Mouse (Mus musculus) lung, postnatal 0 days (tissue): ENCODE measurements around the gene Ugt1a8. TPM values are rescaled to one million over a fixed set of nuclear protein-coding genes. Genes with fewer than 3 reads are reported as not detected.
"Not testable (repeated sequence)": the region's sequence is repeated elsewhere in the genome, so short reads cannot be mapped to it uniquely, and the experiment has no call there.

Experiments
- ATAC-seq: fragments of 200-750 bp; cut with Nextera tagmentation; 2 replicates; pipeline ENCODE4 v1.8.0; 2017; ENCODE audit warnings: moderate library complexity
- DNase-seq: peaks from one replicate; pipeline ENCODE4 v3.0.0-alpha.2; 2016; ENCODE audit warnings: low spot score
- H3K27ac ChIP-seq: fragments of 300-500 bp; sonication (generic); 2 replicates; pipeline ENCODE4 v1.5.1; 2014; ENCODE audit warnings: antibody characterized with exemption, mild to moderate bottlenecking, low read length, mixed read lengths
- H3K27me3 ChIP-seq: fragments of 300-500 bp; sonication (generic); replicated peaks from 2 replicates; pipeline ENCODE4 v1.6.1; 2014; ENCODE audit warnings: low read length, mixed read lengths; ENCODE audit not compliant: insufficient read depth
- H3K36me3 ChIP-seq: fragments of 300-500 bp; sonication (generic); 2 replicates; pipeline ENCODE4 v1.6.1; 2014; ENCODE audit warnings: low read length, mixed read lengths; ENCODE audit not compliant: insufficient read depth
- H3K4me1 ChIP-seq: fragments of 300-500 bp; sonication (generic); 2 replicates; pipeline ENCODE4 v1.6.1; 2014; ENCODE audit warnings: antibody characterized with exemption, low read depth, low read length, mixed read lengths; ENCODE audit not compliant: insufficient read depth
- H3K4me2 ChIP-seq: fragments of 300-500 bp; sonication (generic); replicated peaks from 2 replicates; pipeline ENCODE4 v1.6.1; 2014; ENCODE audit warnings: low read depth, mild to moderate bottlenecking, low read length, moderate library complexity, mixed read lengths
- H3K4me3 ChIP-seq: fragments of 300-500 bp; sonication (generic); 2 replicates; pipeline ENCODE4 v1.5.1; 2014; ENCODE audit warnings: low read depth, low read length
- H3K9ac ChIP-seq: fragments of 300-500 bp; sonication (generic); replicated peaks from 2 replicates; pipeline ENCODE4 v1.6.1; 2014; ENCODE audit warnings: low read depth, mild to moderate bottlenecking
- H3K9me3 ChIP-seq: fragments of 300-500 bp; sonication (generic); 2 replicates; pipeline ENCODE4 v1.6.1; 2016; ENCODE audit warnings: low read length, mixed read lengths
- CTCF ChIP-seq: IDR thresholded peaks from 2 replicates; pipeline ENCODE4 v1.5.1; 2016; ENCODE audit warnings: antibody characterized with exemption, mild to moderate bottlenecking
- EP300 ChIP-seq: IDR thresholded peaks from 2 replicates; pipeline ENCODE4 v1.6.1; 2016; ENCODE audit warnings: antibody characterized with exemption, mild to moderate bottlenecking, control low read depth
- WGBS: fragments of 180-500 bp; shearing (Covaris S2); extraction: QIAGEN DNeasy Blood & Tissue Kit; methylation state at CpG from one replicate; pipeline ENCODE4 v1.1.7; 2014; 5-methylcytosine and 5-hydroxymethylcytosine counted together
- polyA plus RNA-seq: library from polyadenylated mRNA; unstranded; fragments of >200 nt; fragmentation: Nextera tagmentation; extraction: Ambion mirVana; gene quantifications from 2 replicates; pipeline ENCODE4 v1.2.1, GENCODE M21; 2015

Ugt1a8 gene
- polyA plus RNA-seq, 1 experiment from 2014 or later, result not detected

DNA sequence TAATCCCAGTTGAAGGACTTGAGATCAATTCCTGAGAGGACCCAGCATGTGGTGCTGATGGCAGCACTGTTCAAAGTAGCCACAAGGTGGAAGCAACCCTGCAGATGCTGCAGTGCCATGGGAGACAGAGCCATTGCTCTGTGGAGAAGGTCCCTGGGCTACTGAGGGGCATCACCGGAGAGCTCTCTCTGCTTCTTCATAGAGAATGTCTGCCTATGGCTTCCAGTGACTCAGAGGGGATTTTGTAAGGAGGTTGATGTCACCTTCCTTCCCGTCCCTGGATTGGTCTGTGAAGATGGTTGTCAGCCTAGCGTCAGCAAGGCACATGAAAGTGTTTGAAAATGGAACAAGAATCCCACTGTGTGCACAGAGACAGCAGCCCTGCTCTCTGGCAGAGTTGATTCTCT lies 6.7 kb downstream of the Ugt1a8 start:
- DNase-seq (peak; percentile 10), ATAC-seq (peak; percentile 53)
- H3K4me2 ChIP-seq, H3K4me1 ChIP-seq, H3K4me3 ChIP-seq, H3K27me3 ChIP-seq, H3K9ac ChIP-seq, H3K27ac ChIP-seq, H3K36me3 ChIP-seq, H3K9me3 ChIP-seq: not testable (repeated sequence)
- peak; percentile 57 for TF ChIP-seq CTCF
- 51% methylated on average over 3 of the region's 3 CpGs for WGBS

- Histone ChIP-seq H3K27me3 (no peaks in the 10 kb centered on the region), H3K9me3 (no peaks in the 10 kb centered on the region), H3K36me3 (no peaks in the 10 kb centered on the region), H3K9ac (no peak within 1 kb of the TSS), H3K4me2 (peak within 1 kb of the TSS; percentile 22; the same call in 1 of the 2 replicates), H3K4me1 (0 out of 2 replicates have a peak, but pooled peaks cover 3% of the 10 kb centered on the region), H3K4me3 (0 out of 2 replicates have a peak within 1 kb of the TSS, but pooled peaks have one; percentile 3), H3K27ac (peak within 1 kb of the TSS; percentile 57; the same call in 1 of the 2 replicates)
- 27% methylated on average over 10 of the region's 10 CpGs for whole genome bisulfite sequencing
- ATAC-seq, result peak; percentile 89
- TF ChIP-seq CTCF, result no peak
- no peak for TF ChIP-seq EP300
- peak; percentile 86 for DNase-seq
These were observed 7.4 kb downstream of the Ugt1a8 start, which contains the start of gene Ugt1a7c for GRCm38 (mm10) chr1:88094941-88095492. Gene Ugt1a7c (plus strand): TSS chr1:88095062.

DNA sequence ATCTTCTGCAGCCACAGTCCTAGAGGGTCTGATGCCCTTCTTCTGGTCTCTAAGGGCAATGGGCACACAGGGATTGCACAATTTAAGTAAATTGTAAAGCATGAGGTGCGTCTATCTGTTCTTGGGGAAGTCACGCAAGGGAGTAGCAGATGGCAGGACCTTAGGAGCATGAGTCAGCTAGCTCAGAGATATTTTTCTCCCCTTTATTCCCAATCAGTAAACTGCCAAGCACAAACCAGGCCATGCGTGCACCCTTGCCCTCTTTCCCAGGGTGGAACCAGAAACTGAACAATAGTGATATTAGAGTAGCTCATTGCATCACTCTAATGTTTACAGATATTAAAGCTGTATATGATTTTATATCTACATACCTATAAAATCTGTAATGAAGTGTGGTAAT lies 10.9 kb downstream of the Ugt1a8 start:
- H3K27ac ChIP-seq, ATAC-seq, H3K9ac ChIP-seq, H3K4me1 ChIP-seq, H3K9me3 ChIP-seq, H3K36me3 ChIP-seq, H3K4me2 ChIP-seq, H3K4me3 ChIP-seq, H3K27me3 ChIP-seq, DNase-seq: not testable (repeated sequence)
- WGBS, result 82% methylated on average over 3 of the region's 3 CpGs

- not testable (repeated sequence) for H3K36me3 ChIP-seq, DNase-seq, H3K27ac ChIP-seq, H3K9ac ChIP-seq, H3K4me1 ChIP-seq, H3K4me2 ChIP-seq, H3K9me3 ChIP-seq, H3K4me3 ChIP-seq, ATAC-seq, H3K27me3 ChIP-seq
- WGBS, result 69% methylated on average over 2 of the region's 2 CpGs
These were observed 12.1 kb downstream of the Ugt1a8 start for GRCm38 (mm10) chr1:88099691-88100090.

GRCm38 (mm10) chr1:88103019-88103418 lies 15.4 kb downstream of the Ugt1a8 start, which contains the start of gene Ugt1a6b:
Gene Ugt1a6b (plus strand): TSS chr1:88103252.
- not testable (repeated sequence) for H3K36me3 ChIP-seq, H3K4me2 ChIP-seq, H3K9me3 ChIP-seq, H3K27me3 ChIP-seq, H3K4me1 ChIP-seq, H3K27ac ChIP-seq, H3K9ac ChIP-seq, H3K4me3 ChIP-seq
- DNase-seq (peak; percentile 68), ATAC-seq (peak; percentile 85)
- peak; percentile 24; the same call in 1 of the 2 replicates for TF ChIP-seq EP300
- 28% methylated on average over 2 of the region's 3 CpGs for WGBS

DNA sequence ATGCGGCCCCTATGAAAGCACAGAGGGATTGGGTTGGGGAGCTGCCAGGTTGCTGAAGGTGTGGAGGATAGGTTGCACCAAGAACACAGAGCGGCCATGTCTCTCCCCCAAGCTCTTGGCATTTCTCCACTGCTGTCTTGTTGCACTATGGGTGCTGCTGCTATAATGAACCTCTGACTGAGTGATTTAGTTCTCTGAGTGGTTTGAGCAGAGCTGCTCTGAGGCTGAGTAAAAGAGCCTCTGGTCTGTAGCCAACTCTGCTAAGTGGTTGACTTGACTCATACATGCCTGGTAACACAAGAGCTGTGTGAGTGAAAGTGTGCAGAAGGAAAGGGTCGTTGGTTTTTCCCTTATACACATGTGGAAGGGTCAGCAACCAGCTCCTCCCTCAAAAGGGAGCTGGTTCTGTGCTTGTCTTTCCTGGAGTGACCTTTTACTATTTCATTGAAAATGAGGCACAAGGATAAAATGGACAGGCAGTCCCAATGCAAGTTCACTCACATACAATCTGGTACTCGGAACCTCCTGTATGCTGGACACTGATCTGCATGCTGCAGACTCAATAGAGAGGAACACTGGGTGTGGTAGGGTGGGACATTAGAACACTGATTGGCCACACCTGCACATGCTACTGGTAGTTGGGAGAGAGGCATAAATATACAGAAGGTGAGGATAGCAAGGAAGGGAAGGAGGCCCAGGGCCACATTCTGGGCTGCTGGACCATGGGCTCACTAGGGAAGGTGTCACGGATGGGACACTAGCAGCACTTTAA lies 16.3 kb downstream of the Ugt1a8 start:
- not testable (repeated sequence) for H3K4me2 ChIP-seq, H3K36me3 ChIP-seq, H3K4me1 ChIP-seq, H3K27ac ChIP-seq, H3K9ac ChIP-seq, H3K27me3 ChIP-seq, H3K9me3 ChIP-seq, H3K4me3 ChIP-seq
- ATAC-seq, result peak; percentile 87
- peak; percentile 59 for DNase-seq
- 58% methylated on average over 4 of the region's 5 CpGs for WGBS
